Mouse (Mus musculus): ENCODE measurements around the gene Lpar3. TPM values are rescaled to one million over a fixed set of nuclear protein-coding genes. Genes with fewer than 3 reads are reported as not detected.
A peak's percentile ranks its signal among the peaks of the same experiment; 100 is the strongest.

The Lpar3 gene
- total RNA-seq, 2 experiments from 2014 or later, result not detected

DNA sequence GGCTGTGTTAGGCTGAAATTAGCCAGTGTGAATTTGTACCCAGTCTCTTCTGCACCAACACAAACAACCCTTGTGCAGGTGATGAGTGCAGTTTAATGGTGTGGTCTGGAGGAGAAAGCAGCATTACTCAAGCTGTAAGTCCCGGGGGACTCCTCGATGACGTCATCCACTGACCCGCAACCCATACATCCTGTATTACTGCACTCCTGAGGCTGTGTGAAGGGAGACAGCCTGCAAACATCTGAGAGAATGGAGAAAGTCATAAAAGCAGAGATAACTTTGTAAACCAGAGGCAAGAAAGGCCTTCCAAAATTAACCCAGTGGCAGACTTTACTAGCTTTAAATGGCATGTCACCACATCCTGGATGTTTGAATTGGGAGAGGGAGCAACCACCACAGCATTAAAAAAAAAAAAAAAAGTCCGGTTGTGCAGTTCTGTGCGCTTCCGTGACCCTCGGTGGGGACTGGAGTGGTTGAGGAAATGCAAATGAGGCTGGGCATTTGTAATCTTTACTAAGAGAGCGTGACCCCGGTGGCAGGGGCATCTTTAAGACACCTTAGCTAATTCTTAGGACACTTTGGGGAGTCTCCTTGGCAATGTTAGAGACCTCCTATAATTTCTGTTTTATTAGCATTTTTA is 36.8 kb downstream of the Lpar3 start:
- peak; percentile 40 for ATAC-seq (ENCODE audit: poor library complexity, severe bottlenecking)

DNA sequence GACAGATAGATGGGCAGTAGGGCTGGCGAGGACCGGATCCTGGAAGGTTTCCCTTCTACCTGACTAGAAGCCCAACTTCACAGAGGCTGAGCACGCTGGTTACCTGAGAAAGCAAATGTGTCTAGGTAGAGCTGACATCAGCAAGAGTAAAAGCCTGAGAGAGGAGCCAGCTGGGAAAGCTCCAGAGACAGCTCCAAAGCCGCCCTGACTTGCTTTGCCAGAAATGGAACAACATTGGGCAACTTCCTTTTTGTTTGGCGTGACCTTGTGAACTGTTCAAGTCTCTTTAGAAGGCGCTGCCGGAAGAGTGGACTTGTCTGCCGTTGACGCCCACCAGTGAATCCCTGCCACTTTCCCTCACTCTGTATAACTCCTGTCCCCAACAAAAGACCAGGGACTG is 39.4 kb downstream of the Lpar3 start:
- peak; percentile 60 for ATAC-seq (ENCODE audit: poor library complexity, severe bottlenecking)

DNA sequence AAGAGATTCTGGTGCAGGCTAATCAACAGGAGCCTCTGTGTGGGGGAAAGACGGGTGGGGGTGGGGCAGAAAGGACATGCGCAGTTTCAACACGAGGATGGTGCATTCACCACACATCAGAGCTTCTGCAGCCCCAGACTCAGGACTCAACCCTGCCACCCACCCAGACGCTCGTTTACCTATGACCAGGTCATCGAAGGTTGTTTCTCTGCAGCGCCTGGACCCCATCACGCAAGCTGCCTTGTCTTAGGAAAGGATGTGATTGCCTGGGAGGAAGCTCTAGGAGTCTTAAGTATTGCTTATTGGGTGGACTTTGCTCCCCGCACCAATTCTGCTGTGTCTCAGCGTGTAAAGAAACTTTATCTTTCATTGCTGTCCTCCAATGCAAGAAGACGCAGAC is 40.1 kb downstream of the Lpar3 start:
- ATAC-seq (ENCODE audit: poor library complexity, severe bottlenecking), result no peak

DNA sequence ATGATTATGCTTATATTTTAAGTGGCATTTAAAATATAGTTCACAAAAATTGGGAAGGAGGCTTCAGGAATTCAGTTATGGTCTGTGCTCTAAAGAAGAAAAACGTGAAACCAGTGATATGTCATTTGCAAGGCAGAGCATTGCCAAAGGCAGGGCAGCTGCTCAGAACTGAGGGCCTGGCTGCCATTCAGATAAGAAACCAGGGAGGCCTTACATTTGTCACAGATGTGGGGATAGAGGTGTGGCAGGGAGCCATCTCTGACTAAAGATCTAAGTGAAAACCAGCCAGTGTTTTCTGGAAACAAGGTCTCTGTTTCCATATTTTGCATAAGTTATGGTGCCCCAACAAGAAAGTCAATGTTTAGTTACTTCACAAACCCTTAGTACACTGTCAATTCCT is 41.8 kb downstream of the Lpar3 start:
- ATAC-seq (ENCODE audit: poor library complexity, severe bottlenecking), result no peak

- ATAC-seq (ENCODE audit: poor library complexity, severe bottlenecking), result no peak
Measured at GRCm38 (mm10) chr3:146264146-146264545, 43.4 kb downstream of the Lpar3 start.

DNA sequence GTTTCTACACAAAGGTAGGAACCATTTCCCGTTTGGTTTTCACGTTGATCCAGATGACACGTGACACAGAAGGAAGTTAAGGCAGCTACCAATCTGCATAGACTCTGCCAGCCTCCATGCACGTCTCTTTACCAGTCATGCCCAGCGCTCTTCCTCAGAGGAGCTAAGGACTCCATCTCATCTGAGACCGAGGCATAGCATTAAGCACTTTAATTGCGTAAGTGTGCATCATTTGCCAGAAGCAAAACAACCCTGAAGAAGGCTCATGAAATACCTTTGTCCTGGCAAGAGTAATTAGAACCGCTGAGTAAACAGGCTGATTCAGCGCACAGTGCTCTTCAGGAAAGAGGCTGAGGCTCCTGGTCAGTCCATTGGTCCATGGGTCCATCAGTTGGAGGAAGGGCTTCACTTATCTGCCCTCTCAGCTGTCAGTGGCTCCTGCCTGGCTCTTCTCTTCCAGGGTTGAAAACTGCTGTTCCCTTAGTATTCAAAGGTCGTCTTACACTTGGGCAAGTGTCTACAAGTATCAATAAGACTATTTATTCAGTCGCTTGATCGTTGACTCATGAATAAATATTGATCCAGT is 44.9 kb downstream of the Lpar3 start:
- no peak for ATAC-seq (ENCODE audit: poor library complexity, severe bottlenecking)

GRCm38 (mm10) chr3:146268024-146268801 is 47.5 kb downstream of the Lpar3 start:
- no peak for ATAC-seq (ENCODE audit: poor library complexity, severe bottlenecking)

GRCm38 (mm10) chr3:146274503-146274902 is 53.7 kb downstream of the Lpar3 start:
- ATAC-seq (ENCODE audit: poor library complexity, severe bottlenecking), result no peak

- ATAC-seq (ENCODE audit: poor library complexity, severe bottlenecking), result no peak
Measured at GRCm38 (mm10) chr3:146275360-146276025, 54.7 kb downstream of the Lpar3 start.

DNA sequence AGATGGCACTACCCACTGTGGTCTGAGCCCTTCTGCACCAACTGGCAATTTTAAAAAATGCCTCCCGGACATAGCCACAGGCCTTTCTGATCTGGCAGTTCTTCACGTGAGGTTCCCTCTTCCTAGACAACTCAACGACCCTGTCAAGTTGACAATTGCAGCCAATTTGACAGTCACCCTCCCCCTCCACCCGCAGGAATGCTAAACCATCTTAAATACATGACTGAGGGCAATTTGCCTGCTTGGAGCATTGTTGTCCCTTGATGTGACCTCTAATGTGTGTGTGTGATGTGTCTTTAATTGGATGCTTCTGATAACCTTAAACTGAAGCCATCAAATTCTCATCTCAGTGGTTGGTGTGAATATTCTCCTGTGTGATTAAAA is 55.3 kb downstream of the Lpar3 start:
- no peak for ATAC-seq (ENCODE audit: poor library complexity, severe bottlenecking)

- no peak for ATAC-seq (ENCODE audit: poor library complexity, severe bottlenecking)
Measured at GRCm38 (mm10) chr3:146276991-146277390, 56.2 kb downstream of the Lpar3 start.

DNA sequence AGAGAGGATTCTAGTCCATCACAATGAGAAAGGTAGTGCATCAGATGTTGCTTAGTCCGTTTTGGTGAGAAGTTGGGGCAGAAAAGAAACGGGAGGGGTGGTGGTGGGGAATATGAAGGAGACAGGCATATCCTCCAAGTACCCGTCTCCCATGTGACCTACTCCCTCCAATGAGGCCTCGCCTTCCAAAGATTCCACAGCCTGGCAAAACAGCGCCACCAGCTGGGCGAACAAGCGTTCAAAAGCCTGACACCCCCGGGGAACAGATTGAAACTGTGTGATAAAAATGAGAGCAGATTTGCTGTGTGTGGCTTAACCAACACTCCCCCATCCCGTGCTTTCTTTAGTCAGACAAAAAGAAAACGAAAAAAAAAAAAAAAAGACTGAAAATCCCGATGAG is 56.7 kb downstream of the Lpar3 start:
- peak; percentile 50 for ATAC-seq (ENCODE audit: poor library complexity, severe bottlenecking)

- ATAC-seq (ENCODE audit: poor library complexity, severe bottlenecking), result no peak
Measured at GRCm38 (mm10) chr3:146278195-146279140, 57.7 kb downstream of the Lpar3 start.

- ATAC-seq (ENCODE audit: poor library complexity, severe bottlenecking), result no peak
Measured at GRCm38 (mm10) chr3:146283732-146284361, 63.1 kb downstream of the Lpar3 start.

DNA sequence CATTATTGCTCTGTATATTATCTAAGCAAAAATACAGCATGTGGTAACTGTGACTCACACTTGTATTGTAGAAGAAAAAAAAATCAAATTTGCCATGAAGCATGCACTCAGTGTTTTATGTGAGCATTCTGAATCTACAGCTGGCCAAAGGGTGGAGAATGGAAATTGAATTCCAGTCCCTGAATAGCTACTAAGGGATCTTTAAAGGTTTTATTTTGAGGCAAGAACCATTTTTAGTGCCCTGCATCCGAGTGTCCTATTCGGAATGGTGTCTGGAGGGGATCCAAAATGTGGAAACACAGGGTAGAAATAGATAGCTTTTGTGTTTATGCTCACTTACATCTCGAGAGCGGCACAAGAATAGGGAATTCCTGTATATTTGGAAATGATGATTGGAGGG is 65.4 kb downstream of the Lpar3 start:
- ATAC-seq (ENCODE audit: poor library complexity, severe bottlenecking), result no peak

GRCm38 (mm10) chr3:146291928-146292327 is 71.2 kb downstream of the Lpar3 start:
- no peak for ATAC-seq (ENCODE audit: poor library complexity, severe bottlenecking)

GRCm38 (mm10) chr3:146292515-146292914 is 71.8 kb downstream of the Lpar3 start:
- ATAC-seq (ENCODE audit: poor library complexity, severe bottlenecking), result no peak

GRCm38 (mm10) chr3:146302451-146302850 is 81.7 kb downstream of the Lpar3 start:
- ATAC-seq (ENCODE audit: poor library complexity, severe bottlenecking), result no peak

DNA sequence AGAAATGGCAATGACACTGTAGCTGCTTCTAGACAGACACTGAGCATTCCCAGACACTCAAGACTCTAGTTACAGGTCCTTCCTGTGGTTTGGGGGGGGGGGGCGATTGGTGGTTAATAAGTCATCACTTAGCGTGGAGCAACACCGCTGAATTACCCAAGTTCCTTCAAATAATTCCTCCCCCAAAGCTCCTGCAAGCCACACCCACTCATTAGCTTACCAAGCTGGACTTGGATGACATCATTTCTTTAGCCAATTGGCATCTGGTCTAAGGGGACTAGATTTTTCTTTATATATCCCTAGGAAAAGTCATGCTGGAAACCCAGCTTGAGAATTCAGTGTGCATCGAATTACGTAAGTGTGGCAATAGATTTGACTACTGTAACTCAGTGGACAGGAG is 82.4 kb downstream of the Lpar3 start:
- peak; percentile 74 for ATAC-seq (ENCODE audit: poor library complexity, severe bottlenecking)
